Mouse (Mus musculus) embryonic facial prominence, embryonic 10.5 days (tissue): ENCODE measurements at regions not wholly inside any gene's neighbourhood (a gene's known extent, or its start where the extent isn't known, plus 50 kb on each side); places are given as distances from the start of the nearest gene placed in this dataset.
"Not testable (repeated sequence)": the region's sequence is repeated elsewhere in the genome, so short reads cannot be mapped to it uniquely, and the experiment has no call there.

ENCODE experiments used
- DNase-seq: peaks from one replicate; pipeline ENCODE4 v3.0.0-alpha.2; 2017; ENCODE audit warnings: low spot score
- H3K27ac ChIP-seq: fragments of 300-500 bp; sonication (generic); replicated peaks from 2 replicates; pipeline ENCODE4 v1.5.1; 2016; ENCODE audit warnings: mild to moderate bottlenecking
- H3K27me3 ChIP-seq: fragments of 300-500 bp; sonication (generic); replicated peaks from 2 replicates; pipeline ENCODE4 v1.6.1; 2016; ENCODE audit warnings: low read depth, mild to moderate bottlenecking; ENCODE audit not compliant: poor library complexity, severe bottlenecking
- H3K36me3 ChIP-seq: fragments of 300-500 bp; sonication (generic); replicated peaks from 2 replicates; pipeline ENCODE4 v1.6.1; 2016; ENCODE audit warnings: mild to moderate bottlenecking, moderate library complexity
- H3K4me1 ChIP-seq: fragments of 300-500 bp; sonication (generic); 2 replicates; pipeline ENCODE4 v1.6.1; 2016
- H3K4me3 ChIP-seq: fragments of 300-500 bp; sonication (generic); 2 replicates; pipeline ENCODE4 v1.5.1; 2016; ENCODE audit warnings: mild to moderate bottlenecking, moderate library complexity
- H3K9me3 ChIP-seq: fragments of 300-500 bp; sonication (generic); 2 replicates; pipeline ENCODE4 v1.6.1; 2016; ENCODE audit warnings: mild to moderate bottlenecking
- WGBS: fragments of 180-500 bp; shearing (Covaris S2); methylation state at CpG from one replicate; pipeline ENCODE4 v1.1.7; 2016; 5-methylcytosine and 5-hydroxymethylcytosine counted together

GRCm38 (mm10) chr12:21784403-21784802, 367.0 kb upstream of the Ywhaq start:
- peak; percentile 75 for DNase-seq
- H3K27me3 ChIP-seq, H3K4me1 ChIP-seq, H3K36me3 ChIP-seq: not testable (repeated sequence)
- WGBS = under 1% methylated on average over 39 of the region's 39 CpGs
- H3K4me3 ChIP-seq = peak overlapping the region; percentile 58
- peak overlapping the region; percentile 54 for H3K27ac ChIP-seq
- peaks cover 15% of the 10 kb centered on the region; the same call in 1 of the 2 replicates for H3K9me3 ChIP-seq

GRCm38 (mm10) chr12:21778717-21779116, 361.3 kb upstream of the Ywhaq start:
- H3K27me3 ChIP-seq, H3K4me1 ChIP-seq, H3K27ac ChIP-seq, H3K9me3 ChIP-seq, H3K36me3 ChIP-seq: not testable (repeated sequence)
- peak; percentile 9 for DNase-seq
- 8% methylated on average over 41 of the region's 45 CpGs for WGBS
- H3K4me3 ChIP-seq = peak overlapping the region; percentile 48

- H3K36me3 ChIP-seq, H3K27ac ChIP-seq, H3K27me3 ChIP-seq, H3K9me3 ChIP-seq, H3K4me1 ChIP-seq: not testable (repeated sequence)
- H3K4me3 ChIP-seq = peak overlapping the region; percentile 48
- WGBS = 26% methylated on average over 50 of the region's 50 CpGs
- peak; percentile 8 for DNase-seq
These were observed 360.9 kb upstream of the Ywhaq start for GRCm38 (mm10) chr12:21778308-21778707.

GRCm38 (mm10) chr12:21767717-21768116, 350.3 kb upstream of the Ywhaq start:
- not testable (repeated sequence) for H3K4me1 ChIP-seq, DNase-seq, H3K27me3 ChIP-seq, H3K4me3 ChIP-seq, H3K9me3 ChIP-seq, H3K36me3 ChIP-seq, H3K27ac ChIP-seq
- WGBS = 84% methylated on average over 2 of the region's 2 CpGs
